Mouse (Mus musculus): ENCODE data around the gene Psme3. TPM values are rescaled to one million over a fixed set of nuclear protein-coding genes. Genes with fewer than 3 reads are reported as not detected.
"Not testable (repeated sequence)": the region's sequence is repeated elsewhere in the genome, so short reads cannot be mapped to it uniquely, and the experiment has no call there.

Gene Psme3
- polyA plus RNA-seq, 1 experiment from 2014 or later: 147 TPM

DNA sequence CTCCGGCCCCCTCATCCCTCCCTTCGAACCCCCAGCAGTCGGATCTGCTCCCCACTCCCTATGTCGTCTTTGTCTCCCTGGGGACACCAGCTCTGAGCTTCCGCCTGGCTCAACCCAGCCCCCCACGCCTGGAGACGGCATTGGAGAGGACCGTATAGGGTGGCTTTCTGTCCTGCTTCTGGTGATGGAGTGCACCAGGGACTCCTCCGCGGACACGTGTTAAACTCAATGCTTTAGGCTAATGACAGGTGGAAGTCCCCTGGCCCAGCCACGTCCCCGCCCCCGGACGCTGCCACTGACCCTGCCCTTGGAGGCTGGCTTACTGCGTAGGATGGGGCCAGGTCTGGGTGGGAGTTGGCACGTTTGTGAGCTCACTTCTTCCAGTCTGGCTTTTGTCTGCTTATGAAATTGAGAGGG is 496 bp downstream of the Psme3 start:
- peak overlapping the region; percentile 99 for H3K4me3 ChIP-seq (replicated peaks)
- H3K4me2 ChIP-seq (replicated peaks): peak overlapping the region; percentile 88
- peaks cover 25% of the 10 kb centered on the region for H3K36me3 ChIP-seq
- ATAC-seq: peak; percentile 62
- H3K27me3 ChIP-seq (replicated peaks): no peaks in the 10 kb centered on the region
- peak overlapping the region; percentile 94 for H3K9ac ChIP-seq
- H3K27ac ChIP-seq: peak overlapping the region; percentile 83; the same call in 1 of the 2 replicates
- peaks cover 7% of the 10 kb centered on the region; the same call in 1 of the 2 replicates for H3K4me1 ChIP-seq (replicated peaks)
- H3K9me3 ChIP-seq: no peaks in the 10 kb centered on the region
- WGBS: under 1% methylated on average over 17 of the region's 17 CpGs

GRCm38 (mm10) chr11:101323609-101324008 is 7.6 kb downstream of the Psme3 start:
- peaks cover 3% of the 10 kb centered on the region; the same call in 1 of the 2 replicates for H3K4me1 ChIP-seq (replicated peaks)
- no peak overlapping the region for H3K4me3 ChIP-seq (replicated peaks)
- WGBS: 7% methylated on average over 4 of the region's 4 CpGs
- H3K36me3 ChIP-seq: peaks cover 54% of the 10 kb centered on the region
- ATAC-seq: peak; percentile 67
- no peak overlapping the region for H3K27ac ChIP-seq
- H3K9me3 ChIP-seq: no peaks in the 10 kb centered on the region
- H3K9ac ChIP-seq: no peak overlapping the region
- H3K4me2 ChIP-seq (replicated peaks): no peak overlapping the region
- H3K27me3 ChIP-seq (replicated peaks): no peaks in the 10 kb centered on the region

DNA sequence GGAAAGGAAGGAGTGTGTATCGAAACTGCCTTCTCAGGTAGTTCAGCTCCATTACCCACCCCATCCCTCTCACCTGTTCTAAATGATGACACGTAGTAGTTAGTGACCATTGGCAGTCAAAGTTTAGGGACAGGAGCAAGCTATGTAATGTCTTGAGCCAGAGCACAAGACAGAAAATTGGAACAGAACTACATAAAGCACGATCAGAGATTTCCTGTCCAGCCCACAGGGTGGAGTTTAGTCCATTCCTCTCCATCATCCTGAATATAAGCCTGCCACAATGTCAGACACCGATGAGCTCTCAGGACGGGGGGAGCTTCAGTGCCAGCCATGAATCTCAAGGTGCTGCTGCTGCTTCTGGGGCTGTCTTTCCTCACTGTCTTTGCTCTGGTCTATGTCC is 8.8 kb downstream of the Psme3 start, which contains the start of gene Aoc2:
Gene Aoc2, plus strand, starts transcription at position 301 of the 400 bp plus-strand sequence.
- ATAC-seq: no peak
- H3K9ac ChIP-seq: no peak within 1 kb of the TSS
- no peak within 1 kb of the TSS for H3K4me3 ChIP-seq (replicated peaks)
- H3K9me3 ChIP-seq: no peaks in the 10 kb centered on the region
- H3K4me1 ChIP-seq (replicated peaks): peaks cover 4% of the 10 kb centered on the region; the same call in 1 of the 2 replicates
- WGBS: 77% methylated on average over 5 of the region's 5 CpGs
- H3K4me2 ChIP-seq (replicated peaks): no peak within 1 kb of the TSS
- peaks cover 48% of the 10 kb centered on the region for H3K36me3 ChIP-seq
- H3K27ac ChIP-seq: no peak within 1 kb of the TSS
- H3K27me3 ChIP-seq (replicated peaks): no peaks in the 10 kb centered on the region

- H3K4me3 ChIP-seq (replicated peaks); H3K27ac ChIP-seq; H3K4me2 ChIP-seq (replicated peaks); H3K9ac ChIP-seq; H3K9me3 ChIP-seq; ATAC-seq; H3K27me3 ChIP-seq (replicated peaks); H3K4me1 ChIP-seq (replicated peaks): not testable (repeated sequence)
- 91% methylated on average over 11 of the region's 11 CpGs for WGBS
- peaks cover 44% of the 10 kb centered on the region for H3K36me3 ChIP-seq
Observed at GRCm38 (mm10) chr11:101325201-101325600, 9.2 kb downstream of the Psme3 start.

- Histone ChIP-seq H3K27ac (no peak overlapping the region), H3K9ac (no peak overlapping the region), H3K4me3 (replicated peaks) (no peak overlapping the region), H3K9me3 (no peaks in the 10 kb centered on the region), H3K4me1 (replicated peaks) (peaks cover 4% of the 10 kb centered on the region; the same call in 1 of the 2 replicates), H3K36me3 (peaks cover 36% of the 10 kb centered on the region), H3K27me3 (replicated peaks) (no peaks in the 10 kb centered on the region), H3K4me2 (replicated peaks) (no peak overlapping the region)
- 88% methylated on average over 11 of the region's 11 CpGs for WGBS
- no peak for ATAC-seq
Observed at GRCm38 (mm10) chr11:101326147-101326546, 10.1 kb downstream of the Psme3 start.

DNA sequence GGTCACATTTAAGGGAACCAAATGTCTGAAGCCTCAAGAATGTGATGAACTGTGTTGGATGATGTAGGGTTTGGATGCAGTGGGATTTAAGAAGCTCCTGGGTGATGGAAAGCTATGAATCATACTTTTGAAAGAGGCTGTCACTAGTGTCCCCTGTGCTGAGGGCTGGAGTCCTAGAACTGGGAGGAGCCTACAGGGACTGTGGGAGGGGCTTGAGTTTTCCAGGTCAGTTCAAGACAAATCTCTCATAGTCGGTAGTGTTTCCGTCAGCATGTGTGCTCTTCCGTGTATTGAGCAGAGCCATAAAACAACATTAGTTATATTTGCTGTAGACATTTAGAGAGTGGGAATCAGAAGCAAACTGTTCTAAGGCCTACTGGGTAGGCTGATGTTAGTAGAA is 11.3 kb downstream of the Psme3 start:
- Histone ChIP-seq H3K36me3 (peaks cover 31% of the 10 kb centered on the region), H3K27ac (no peak overlapping the region), H3K27me3 (replicated peaks) (no peaks in the 10 kb centered on the region), H3K4me2 (replicated peaks) (no peak overlapping the region), H3K4me1 (replicated peaks) (peaks cover 4% of the 10 kb centered on the region; the same call in 1 of the 2 replicates), H3K9ac (no peak overlapping the region), H3K4me3 (replicated peaks) (no peak overlapping the region), H3K9me3 (no peaks in the 10 kb centered on the region)
- ATAC-seq: no peak
- 32% methylated on average over 3 of the region's 3 CpGs for WGBS

GRCm38 (mm10) chr11:101328941-101329635 is 13.1 kb downstream of the Psme3 start:
- no peaks in the 10 kb centered on the region for H3K9me3 ChIP-seq
- no peak overlapping the region for H3K4me3 ChIP-seq (replicated peaks)
- no peak overlapping the region for H3K27ac ChIP-seq
- H3K36me3 ChIP-seq: peaks cover 18% of the 10 kb centered on the region
- WGBS: 80% methylated on average over 6 of the region's 6 CpGs
- no peak overlapping the region for H3K4me2 ChIP-seq (replicated peaks)
- H3K4me1 ChIP-seq (replicated peaks): peaks cover 4% of the 10 kb centered on the region; the same call in 1 of the 2 replicates
- ATAC-seq: no peak
- H3K9ac ChIP-seq: no peak overlapping the region
- no peaks in the 10 kb centered on the region for H3K27me3 ChIP-seq (replicated peaks)

- peak within 1 kb of the TSS; percentile 44; the same call in 1 of the 2 replicates for H3K27ac ChIP-seq
- H3K4me3 ChIP-seq (replicated peaks): no peak within 1 kb of the TSS
- ATAC-seq: peak; percentile 55; the same call in 1 of the 2 replicates
- 54% methylated on average over 7 of the region's 7 CpGs for WGBS
- peaks cover 5% of the 10 kb centered on the region for H3K36me3 ChIP-seq
- H3K4me2 ChIP-seq (replicated peaks): peak within 1 kb of the TSS; percentile 19
- no peak within 1 kb of the TSS for H3K9ac ChIP-seq
- H3K9me3 ChIP-seq: no peaks in the 10 kb centered on the region
- H3K27me3 ChIP-seq (replicated peaks): no peaks in the 10 kb centered on the region
- peaks cover 4% of the 10 kb centered on the region; the same call in 1 of the 2 replicates for H3K4me1 ChIP-seq (replicated peaks)
Observed at GRCm38 (mm10) chr11:101330371-101330924, 14.4 kb downstream of the Psme3 start, which contains the start of gene Aoc3. Gene Aoc3, plus strand, starts transcription at chr11:101330605.

- H3K9me3 ChIP-seq; H3K9ac ChIP-seq; H3K4me1 ChIP-seq (replicated peaks); H3K27me3 ChIP-seq (replicated peaks); H3K4me3 ChIP-seq (replicated peaks); ATAC-seq; H3K36me3 ChIP-seq: not testable (repeated sequence)
- Histone ChIP-seq H3K4me2 (replicated peaks) (0 out of 2 replicates have a peak overlapping the region, but pooled peaks have one; percentile 19), H3K27ac (peak overlapping the region; percentile 44; the same call in 1 of the 2 replicates)
- WGBS: 68% methylated on average over 6 of the region's 6 CpGs
Observed at GRCm38 (mm10) chr11:101330961-101331360, 14.9 kb downstream of the Psme3 start.

DNA sequence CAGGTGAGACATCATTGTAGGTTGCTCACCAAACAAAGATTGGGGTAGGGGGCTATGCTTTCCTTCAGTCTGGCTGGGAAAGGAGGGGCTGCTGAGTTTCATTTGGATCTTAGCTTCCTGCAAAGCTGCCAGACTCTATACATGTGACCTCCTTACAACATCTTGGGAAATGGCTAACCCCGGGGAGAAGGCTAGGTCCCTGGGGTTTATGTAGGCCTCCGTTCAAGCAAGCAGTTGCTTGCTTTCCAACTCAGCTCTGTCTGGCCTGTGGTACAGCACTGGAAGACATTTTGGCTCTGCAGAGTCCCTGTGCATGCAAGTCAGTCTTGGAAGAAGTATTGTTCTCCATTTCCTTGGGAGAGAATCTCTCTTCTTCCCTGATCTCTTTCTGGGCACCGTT is 16.5 kb downstream of the Psme3 start:
- H3K9ac ChIP-seq: no peak overlapping the region
- no peak overlapping the region for H3K4me3 ChIP-seq (replicated peaks)
- peak overlapping the region; percentile 14; the same call in 1 of the 2 replicates for H3K4me2 ChIP-seq (replicated peaks)

DNA sequence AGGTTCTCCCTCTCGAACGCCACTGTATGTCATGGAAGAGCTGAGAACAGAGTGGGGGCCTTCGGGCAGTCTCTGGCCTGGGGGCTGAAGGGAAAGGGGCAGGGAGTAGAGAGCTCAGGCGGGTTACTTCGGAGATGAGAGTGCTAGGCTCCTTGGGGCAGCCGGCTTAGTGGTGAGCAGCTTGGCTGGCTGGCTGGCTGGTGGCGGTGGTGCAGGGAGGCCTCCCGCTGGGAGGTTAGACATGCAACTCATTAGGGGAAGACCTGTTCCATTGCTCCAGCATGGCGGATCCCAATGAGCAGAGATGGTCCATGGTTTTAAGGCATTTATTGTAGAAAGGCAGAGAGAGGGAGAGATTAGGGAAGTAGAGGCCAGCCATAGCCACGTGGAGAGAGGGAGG is 18.0 kb downstream of the Psme3 start:
- H3K9ac ChIP-seq: no peak overlapping the region
- peaks cover 13% of the 10 kb centered on the region for H3K4me1 ChIP-seq (replicated peaks)
- no peaks in the 10 kb centered on the region for H3K27me3 ChIP-seq (replicated peaks)
- no peak overlapping the region for H3K27ac ChIP-seq
- no peaks in the 10 kb centered on the region for H3K36me3 ChIP-seq
- peak overlapping the region; percentile 35 for H3K4me2 ChIP-seq (replicated peaks)
- WGBS: 52% methylated on average over 10 of the region's 10 CpGs
- ATAC-seq: no peak
- no peaks in the 10 kb centered on the region for H3K9me3 ChIP-seq
- no peak overlapping the region for H3K4me3 ChIP-seq (replicated peaks)

More for the DNA sequence above, 16.5 kb downstream of the Psme3 start:
- Histone ChIP-seq H3K27ac (0 out of 2 replicates have a peak overlapping the region, but pooled peaks have one; percentile 13), H3K9me3 (no peaks in the 10 kb centered on the region), H3K27me3 (replicated peaks) (no peaks in the 10 kb centered on the region), H3K36me3 (no peaks in the 10 kb centered on the region), H3K4me1 (replicated peaks) (peaks cover 8% of the 10 kb centered on the region; the same call in 1 of the 2 replicates)
- WGBS: 82% methylated on average over 3 of the region's 3 CpGs
- ATAC-seq: no peak

GRCm38 (mm10) chr11:101334516-101334915 is 18.5 kb downstream of the Psme3 start:
- H3K9me3 ChIP-seq: no peaks in the 10 kb centered on the region
- no peak overlapping the region for H3K9ac ChIP-seq
- no peaks in the 10 kb centered on the region for H3K36me3 ChIP-seq
- 22% methylated on average over 6 of the region's 6 CpGs for WGBS
- H3K27ac ChIP-seq: no peak overlapping the region
- H3K4me2 ChIP-seq (replicated peaks): peak overlapping the region; percentile 35; the same call in 1 of the 2 replicates
- peaks cover 13% of the 10 kb centered on the region for H3K4me1 ChIP-seq (replicated peaks)
- no peak for ATAC-seq
- no peak overlapping the region for H3K4me3 ChIP-seq (replicated peaks)
- H3K27me3 ChIP-seq (replicated peaks): no peaks in the 10 kb centered on the region
